1 mouse cellular context compared by ENCODE assay signal in genomic region chr3:108851554-108851953, GRCm38 (mm10).
TF ChIP-seq lines count a peak whose summit lies in the region.

No protein-coding gene starts in this region.

TF ChIP-seq in CH12.LX, 34 proteins besides CTCF, POLR2A, EP300 and RAD21 (continued from another document):
- TF ChIP-seq MYC (IDR thresholded peaks at IDR 0.05; ENCODE audit: low read depth, low read length) (no peak), ZKSCAN1 (IDR thresholded peaks at IDR 0.05; ENCODE audit: borderline replicate concordance, low read depth, low read length) (no peak), CHD1 (IDR thresholded peaks at IDR 0.05; ENCODE audit: low read depth, low read length) (no peak), KAT2A (IDR thresholded peaks at IDR 0.05; ENCODE audit: insufficient replicate concordance, low read length) (no peak), RCOR1 (conservative IDR thresholded peaks at IDR 0.05; ENCODE audit: low read depth, low read length) (no peak), BHLHE40 (IDR thresholded peaks at IDR 0.05; ENCODE audit: low read depth, low read length) (no peak), SIN3A (IDR thresholded peaks at IDR 0.05; ENCODE audit: low read length) (no peak), JUND (conservative IDR thresholded peaks at IDR 0.05; ENCODE audit: low read depth, low read length) (no peak), HCFC1 (IDR thresholded peaks at IDR 0.05; ENCODE audit: low read depth, low read length) (no peak)
